Mouse (Mus musculus) neural tube, embryonic 14.5 days (tissue): ENCODE measurements around the gene Sars2. TPM values are rescaled to one million over a fixed set of nuclear protein-coding genes. Genes with fewer than 3 reads are reported as not detected.

Source experiments
- ATAC-seq: fragments of 200-750 bp; cut with Nextera tagmentation; 2 replicates; pipeline ENCODE4 v1.8.0; 2017; ENCODE audit warnings: low read depth, mild to moderate bottlenecking, moderate TSS enrichment, moderate library complexity
- H3K27ac ChIP-seq: fragments of 300-500 bp; sonication (generic); 2 replicates; pipeline ENCODE4 v1.5.1; 2014; ENCODE audit warnings: low read depth, mild to moderate bottlenecking, control low read depth, low read length, moderate library complexity, mixed read lengths
- H3K27me3 ChIP-seq: fragments of 300-500 bp; sonication (generic); 2 replicates; pipeline ENCODE4 v1.6.1; 2014; ENCODE audit warnings: low read length; ENCODE audit not compliant: control insufficient read depth, insufficient read depth
- H3K36me3 ChIP-seq: fragments of 300-500 bp; sonication (generic); 2 replicates; pipeline ENCODE4 v1.6.1; 2014; ENCODE audit warnings: low read length, mixed read lengths; ENCODE audit not compliant: control insufficient read depth, insufficient read depth
- H3K4me1 ChIP-seq: fragments of 300-500 bp; sonication (generic); 2 replicates; pipeline ENCODE4 v1.6.1; 2014; ENCODE audit warnings: low read length; ENCODE audit not compliant: control insufficient read depth, insufficient read depth
- H3K4me2 ChIP-seq: fragments of 300-500 bp; sonication (generic); 2 replicates; pipeline ENCODE4 v1.6.1; 2014; ENCODE audit warnings: mild to moderate bottlenecking, low read depth, low read length, control low read depth
- H3K4me3 ChIP-seq: fragments of 300-500 bp; sonication (generic); 2 replicates; pipeline ENCODE4 v1.5.1; 2014; ENCODE audit warnings: low read depth, low read length, control low read depth, mixed read lengths
- H3K9ac ChIP-seq: fragments of 300-500 bp; sonication (generic); replicated peaks from 2 replicates; pipeline ENCODE4 v1.6.1; 2014; ENCODE audit warnings: low read depth, mild to moderate bottlenecking, control low read depth, low read length, mixed read lengths
- H3K9me3 ChIP-seq: fragments of 300-500 bp; sonication (generic); 2 replicates; pipeline ENCODE4 v1.6.1; 2016; ENCODE audit warnings: low read length; ENCODE audit not compliant: control insufficient read depth
- WGBS: fragments of 180-500 bp; shearing (Covaris S2); extraction: QIAGEN DNeasy Blood & Tissue Kit; methylation state at CpG from one replicate; pipeline ENCODE4 v1.1.7; 2014; 5-methylcytosine and 5-hydroxymethylcytosine counted together
- polyA plus RNA-seq: library from polyadenylated mRNA; unstranded; fragments of >200 nt; fragmentation: Nextera tagmentation; extraction: Ambion mirVana; gene quantifications from 2 replicates; pipeline ENCODE4 v1.2.1, GENCODE M21; 2014

Sars2 gene
- polyA plus RNA-seq, 1 experiment from 2014 or later: 19.3 TPM

DNA sequence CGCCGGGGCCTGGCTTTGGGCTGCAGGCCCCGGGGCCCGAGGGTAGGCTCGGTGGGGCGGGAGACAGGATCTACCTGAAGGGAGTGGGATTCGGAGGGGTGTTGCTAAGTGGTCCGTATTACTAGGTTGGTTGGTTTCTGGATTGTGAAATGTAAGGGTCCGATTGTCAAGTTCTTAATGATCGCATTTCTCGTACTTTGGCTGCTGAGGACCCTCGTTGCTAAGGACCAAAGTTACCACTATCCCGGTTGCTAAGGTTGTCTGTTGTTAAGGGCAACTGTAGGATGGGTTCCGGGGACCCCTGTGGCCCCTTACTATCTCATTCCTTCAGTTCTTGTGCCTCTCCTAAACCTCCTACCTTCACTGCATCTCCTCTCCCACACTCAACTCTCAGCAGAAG is 25.1 kb downstream of the Sars2 start:
- Histone ChIP-seq H3K9me3 (no peaks in the 10 kb centered on the region), H3K4me1 (peaks cover 14% of the 10 kb centered on the region), H3K27me3 (no peaks in the 10 kb centered on the region), H3K36me3 (no peaks in the 10 kb centered on the region; the same call in 1 of the 2 replicates), H3K27ac (no peak overlapping the region), H3K4me3 (peak overlapping the region; percentile 58), H3K4me2 (peak overlapping the region; percentile 71), H3K9ac (peak overlapping the region; percentile 77)
- WGBS: 1% methylated on average over 14 of the region's 14 CpGs
- peak; percentile 9 for ATAC-seq

GRCm38 (mm10) chr7:28767462-28767965 is 25.7 kb downstream of the Sars2 start, which contains the start of gene Nfkbib:
Gene Nfkbib (minus strand): TSS chr7:28767512.
- H3K9ac ChIP-seq: peak within 1 kb of the TSS; percentile 77
- H3K4me1 ChIP-seq: peaks cover 14% of the 10 kb centered on the region
- no peaks in the 10 kb centered on the region for H3K27me3 ChIP-seq
- peaks cover 3% of the 10 kb centered on the region; the same call in 1 of the 2 replicates for H3K36me3 ChIP-seq
- H3K9me3 ChIP-seq: no peaks in the 10 kb centered on the region
- peak within 1 kb of the TSS; percentile 58 for H3K4me3 ChIP-seq
- H3K4me2 ChIP-seq: peak within 1 kb of the TSS; percentile 71
- no peak for ATAC-seq
- H3K27ac ChIP-seq: no peak within 1 kb of the TSS
- 70% methylated on average over 7 of the region's 7 CpGs for WGBS

DNA sequence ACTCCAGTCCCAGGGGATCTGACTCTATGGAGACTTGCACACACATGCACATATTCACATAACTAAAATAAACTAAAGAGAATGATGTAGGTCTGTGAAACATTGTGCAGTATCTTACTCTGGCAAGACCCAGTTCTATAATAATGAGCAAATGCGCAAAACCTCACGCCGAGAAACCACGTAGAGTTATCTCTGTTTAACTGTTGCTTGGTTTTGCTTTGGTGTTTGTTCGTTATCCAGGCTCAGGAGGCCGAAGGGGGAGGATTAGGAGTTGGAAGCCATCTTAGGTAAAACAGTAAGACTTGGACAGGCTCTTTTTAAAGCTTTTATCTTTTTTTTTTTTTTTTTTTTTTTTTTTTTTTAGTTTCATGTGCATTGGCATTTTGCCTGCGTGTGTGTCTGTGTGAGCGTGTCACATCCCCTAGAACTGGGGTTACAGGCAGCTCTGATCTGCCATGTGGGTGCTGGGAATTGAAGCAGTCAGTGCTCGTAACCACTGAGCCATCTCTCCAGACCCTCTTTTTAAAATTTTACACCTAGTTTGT is 27.7 kb downstream of the Sars2 start:
- H3K9ac ChIP-seq: no peak overlapping the region
- no peaks in the 10 kb centered on the region for H3K9me3 ChIP-seq
- H3K4me1 ChIP-seq: peaks cover 14% of the 10 kb centered on the region
- H3K36me3 ChIP-seq: peaks cover 4% of the 10 kb centered on the region
- ATAC-seq: no peak
- H3K27ac ChIP-seq: no peak overlapping the region
- H3K27me3 ChIP-seq: no peaks in the 10 kb centered on the region
- no peak overlapping the region for H3K4me2 ChIP-seq
- H3K4me3 ChIP-seq: no peak overlapping the region
- 95% methylated on average over 9 of the region's 9 CpGs for WGBS

GRCm38 (mm10) chr7:28770309-28770708 is 28.5 kb downstream of the Sars2 start:
- Histone ChIP-seq H3K27me3 (no peaks in the 10 kb centered on the region), H3K4me1 (peaks cover 13% of the 10 kb centered on the region), H3K4me3 (no peak overlapping the region), H3K9ac (no peak overlapping the region), H3K27ac (no peak overlapping the region), H3K4me2 (no peak overlapping the region), H3K36me3 (peaks cover 4% of the 10 kb centered on the region), H3K9me3 (no peaks in the 10 kb centered on the region)
- ATAC-seq: no peak
- 96% methylated on average over 3 of the region's 3 CpGs for WGBS

DNA sequence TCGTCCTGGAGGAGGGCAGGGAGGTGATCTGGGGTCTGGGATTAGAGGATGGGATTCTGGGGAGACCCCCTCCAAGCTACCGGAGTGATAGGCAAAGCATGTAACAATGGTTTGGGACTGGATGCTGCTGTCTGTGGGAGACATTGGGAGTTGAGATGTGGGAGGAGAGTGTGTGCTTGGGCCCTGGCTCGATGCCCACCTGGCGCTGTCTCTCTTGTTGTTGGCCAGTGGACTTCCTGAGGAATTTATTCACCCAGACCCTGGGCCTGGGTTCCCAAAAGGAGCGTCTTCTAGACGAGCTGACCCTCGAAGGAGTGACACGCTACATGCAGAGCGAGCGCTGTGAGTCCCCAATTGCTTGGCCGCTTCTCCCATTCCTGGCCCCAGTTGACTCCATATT is 30.1 kb downstream of the Sars2 start:
- H3K27ac ChIP-seq: no peak overlapping the region
- no peaks in the 10 kb centered on the region for H3K27me3 ChIP-seq
- H3K4me3 ChIP-seq: no peak overlapping the region
- ATAC-seq: no peak
- H3K4me2 ChIP-seq: no peak overlapping the region
- no peaks in the 10 kb centered on the region for H3K9me3 ChIP-seq
- no peak overlapping the region for H3K9ac ChIP-seq
- peaks cover 4% of the 10 kb centered on the region for H3K36me3 ChIP-seq
- WGBS: 94% methylated on average over 11 of the region's 11 CpGs
- H3K4me1 ChIP-seq: peaks cover 9% of the 10 kb centered on the region

DNA sequence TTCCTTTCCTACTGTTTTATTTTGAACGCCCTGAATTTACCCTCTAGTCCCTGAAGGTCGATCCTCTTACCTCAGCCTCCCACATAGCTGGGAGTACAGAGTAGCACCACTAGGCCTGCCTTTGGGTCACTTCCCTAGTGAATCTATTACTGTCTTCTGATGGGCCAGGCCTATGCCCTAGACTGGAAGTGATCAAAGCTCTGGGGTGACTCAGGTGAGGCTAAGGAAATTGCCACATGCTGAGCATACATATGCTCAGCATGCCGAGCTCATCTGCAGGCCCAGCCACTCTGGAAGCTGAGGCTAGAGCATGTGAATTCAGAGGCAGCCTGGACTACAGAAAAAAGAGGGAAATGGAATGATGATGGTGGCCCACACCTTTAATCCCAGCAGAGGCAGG is 31.4 kb downstream of the Sars2 start:
- ATAC-seq: no peak
- peaks cover 4% of the 10 kb centered on the region for H3K36me3 ChIP-seq
- no peak overlapping the region for H3K4me3 ChIP-seq
- WGBS: 79% methylated on average over 3 of the region's 3 CpGs
- no peak overlapping the region for H3K4me2 ChIP-seq
- no peaks in the 10 kb centered on the region for H3K27me3 ChIP-seq
- no peaks in the 10 kb centered on the region for H3K9me3 ChIP-seq
- H3K4me1 ChIP-seq: no peaks in the 10 kb centered on the region
- H3K9ac ChIP-seq: no peak overlapping the region
- no peak overlapping the region for H3K27ac ChIP-seq

DNA sequence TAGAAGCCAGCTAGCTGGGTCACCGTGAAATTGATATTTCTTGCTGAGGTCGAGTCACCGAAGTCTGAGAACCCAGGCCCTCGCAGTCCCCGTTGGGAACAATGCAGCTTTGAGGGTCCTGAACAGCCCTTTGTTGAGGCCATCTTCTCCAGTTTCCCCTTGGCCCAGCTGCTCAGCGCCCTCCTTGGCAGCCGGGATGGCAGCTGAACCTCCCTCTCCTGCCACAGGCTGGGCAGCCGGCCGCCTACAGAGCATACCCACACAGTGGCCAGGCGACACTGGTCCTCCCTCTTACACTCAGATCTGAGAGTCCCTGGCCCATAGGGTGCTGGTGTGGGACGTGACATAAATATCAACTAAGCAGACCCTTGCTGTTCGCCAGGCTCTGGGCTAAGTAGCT is 32.4 kb downstream of the Sars2 start:
- Histone ChIP-seq H3K36me3 (peaks cover 4% of the 10 kb centered on the region), H3K4me1 (no peaks in the 10 kb centered on the region), H3K27me3 (no peaks in the 10 kb centered on the region), H3K9me3 (no peaks in the 10 kb centered on the region), H3K4me2 (no peak overlapping the region), H3K27ac (peak overlapping the region; percentile 34), H3K4me3 (no peak overlapping the region), H3K9ac (no peak overlapping the region)
- 0 out of 2 replicates have a peak, but pooled peaks have one; percentile 28 for ATAC-seq
- 40% methylated on average over 12 of the region's 12 CpGs for WGBS

- H3K9ac ChIP-seq: no peak overlapping the region
- H3K9me3 ChIP-seq: no peaks in the 10 kb centered on the region
- peaks cover 4% of the 10 kb centered on the region for H3K36me3 ChIP-seq
- WGBS: 79% methylated on average over 7 of the region's 7 CpGs
- peak; percentile 47; the same call in 1 of the 2 replicates for ATAC-seq
- H3K4me3 ChIP-seq: no peak overlapping the region
- no peaks in the 10 kb centered on the region for H3K27me3 ChIP-seq
- no peaks in the 10 kb centered on the region for H3K4me1 ChIP-seq
- no peak overlapping the region for H3K27ac ChIP-seq
- H3K4me2 ChIP-seq: no peak overlapping the region
Measured at GRCm38 (mm10) chr7:28775129-28775528, 33.3 kb downstream of the Sars2 start.

DNA sequence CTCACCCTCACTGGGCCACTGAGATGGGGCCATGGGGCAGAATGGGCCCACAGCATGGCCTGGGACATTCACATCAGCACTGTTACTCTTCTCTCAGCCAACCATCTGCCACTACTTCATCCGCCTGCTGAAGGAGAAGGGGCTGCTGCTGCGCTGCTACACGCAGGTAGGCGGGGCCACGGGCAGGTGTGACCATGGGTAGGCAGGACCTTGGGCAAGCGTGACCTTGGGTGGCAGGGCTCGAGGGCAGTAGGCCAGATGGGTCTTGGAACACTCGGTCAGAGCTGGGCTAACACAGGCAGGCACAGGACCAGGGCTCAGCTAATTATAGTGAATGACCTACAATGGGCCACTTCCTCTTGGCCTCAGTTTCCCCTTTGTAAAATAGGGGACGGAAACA is 37.0 kb downstream of the Sars2 start:
- WGBS: 87% methylated on average over 9 of the region's 9 CpGs
- no peaks in the 10 kb centered on the region; the same call in 1 of the 2 replicates for H3K36me3 ChIP-seq
- no peak overlapping the region for H3K4me3 ChIP-seq
- no peaks in the 10 kb centered on the region for H3K9me3 ChIP-seq
- H3K4me1 ChIP-seq: no peaks in the 10 kb centered on the region; the same call in 1 of the 2 replicates
- no peak overlapping the region for H3K27ac ChIP-seq
- no peak for ATAC-seq
- H3K27me3 ChIP-seq: no peaks in the 10 kb centered on the region
- no peak overlapping the region for H3K9ac ChIP-seq
- no peak overlapping the region for H3K4me2 ChIP-seq
